Mouse (Mus musculus): Measurements from ENCODE around the gene C8a.

C8a gene

GRCm38 (mm10) chr4:104838342-104838741 lies 37.9 kb downstream of the C8a start:
- DNase-seq, result no peak

GRCm38 (mm10) chr4:104835096-104835495 lies 41.1 kb downstream of the C8a start:
- DNase-seq, result no peak

- no peak for DNase-seq
Observed at GRCm38 (mm10) chr4:104828939-104829338, 47.3 kb downstream of the C8a start.

GRCm38 (mm10) chr4:104824381-104825077 lies 51.7 kb downstream of the C8a start:
- peak; percentile 75 to 83 for DNase-seq

- peak in 1 of 2 experiments; percentile 5 for DNase-seq
Observed at GRCm38 (mm10) chr4:104823597-104824101, 52.5 kb downstream of the C8a start.

GRCm38 (mm10) chr4:104819891-104820290 lies 56.3 kb downstream of the C8a start:
- DNase-seq, result no peak

GRCm38 (mm10) chr4:104818986-104819385 lies 57.2 kb downstream of the C8a start:
- DNase-seq, result no peak

GRCm38 (mm10) chr4:104817509-104817908 lies 58.7 kb downstream of the C8a start:
- DNase-seq, result peak in 1 of 2 experiments; percentile 4

GRCm38 (mm10) chr4:104816519-104817232 lies 59.5 kb downstream of the C8a start:
- no peak for DNase-seq

- DNase-seq, result no peak
Observed at GRCm38 (mm10) chr4:104813617-104814016, 62.6 kb downstream of the C8a start.

GRCm38 (mm10) chr4:104810710-104811286 lies 65.4 kb downstream of the C8a start:
- DNase-seq, result no peak

- no peak for DNase-seq
Observed at GRCm38 (mm10) chr4:104805414-104806257, 70.6 kb downstream of the C8a start.

GRCm38 (mm10) chr4:104804100-104804499 lies 72.1 kb downstream of the C8a start:
- no peak for DNase-seq

GRCm38 (mm10) chr4:104801625-104802024 lies 74.6 kb downstream of the C8a start:
- no peak for DNase-seq

- DNase-seq, result no peak
Observed at GRCm38 (mm10) chr4:104798951-104799350, 77.2 kb downstream of the C8a start.

- DNase-seq, result no peak
Observed at GRCm38 (mm10) chr4:104792111-104792510, 84.1 kb downstream of the C8a start.

- no peak for DNase-seq
Observed at GRCm38 (mm10) chr4:104782346-104782745, 93.9 kb downstream of the C8a start.

- DNase-seq, result no peak
Observed at GRCm38 (mm10) chr4:104781441-104781840, 94.8 kb downstream of the C8a start.

- no peak for DNase-seq
Observed at GRCm38 (mm10) chr4:104779460-104779859, 96.7 kb downstream of the C8a start.

- no peak for DNase-seq
Observed at GRCm38 (mm10) chr4:104775601-104776000, 100.6 kb downstream of the C8a start.

GRCm38 (mm10) chr4:104770331-104770730 lies 105.9 kb downstream of the C8a start:
- DNase-seq, result no peak

GRCm38 (mm10) chr4:104769602-104770001 lies 106.6 kb downstream of the C8a start:
- DNase-seq, result no peak

GRCm38 (mm10) chr4:104768190-104768589 lies 108.0 kb downstream of the C8a start:
- no peak for DNase-seq
